Mouse (Mus musculus) megakaryocyte, embryonic 14.5 days (primary cell): ENCODE data around the gene Ddah2.

Experiments
- FLI1 ChIP-seq: IDR thresholded peaks from 2 replicates; pipeline ENCODE4 v1.6.1; 2012; ENCODE audit warnings: low read length, inconsistent platforms, mixed read lengths
- GATA1 ChIP-seq: IDR thresholded peaks from 3 replicates; pipeline ENCODE4 v1.6.1; 2012; ENCODE audit warnings: mixed read lengths, low read length, inconsistent platforms, borderline replicate concordance

GRCm38 (mm10) chr17:35104754-35105153 lies 45.9 kb downstream of the Ddah2 start:
- TF ChIP-seq GATA1: no peak
- TF ChIP-seq FLI1: no peak
